Mouse (Mus musculus): ENCODE data around the gene Cat. TPM values are rescaled to one million over a fixed set of nuclear protein-coding genes. Genes with fewer than 3 reads are reported as not detected.

Gene Cat
- 112 and 117 TPM in 2 replicates for polyA plus RNA-seq (2014; fragmentation: Nextera tagmentation; extraction: Ambion mirVana)

DNA sequence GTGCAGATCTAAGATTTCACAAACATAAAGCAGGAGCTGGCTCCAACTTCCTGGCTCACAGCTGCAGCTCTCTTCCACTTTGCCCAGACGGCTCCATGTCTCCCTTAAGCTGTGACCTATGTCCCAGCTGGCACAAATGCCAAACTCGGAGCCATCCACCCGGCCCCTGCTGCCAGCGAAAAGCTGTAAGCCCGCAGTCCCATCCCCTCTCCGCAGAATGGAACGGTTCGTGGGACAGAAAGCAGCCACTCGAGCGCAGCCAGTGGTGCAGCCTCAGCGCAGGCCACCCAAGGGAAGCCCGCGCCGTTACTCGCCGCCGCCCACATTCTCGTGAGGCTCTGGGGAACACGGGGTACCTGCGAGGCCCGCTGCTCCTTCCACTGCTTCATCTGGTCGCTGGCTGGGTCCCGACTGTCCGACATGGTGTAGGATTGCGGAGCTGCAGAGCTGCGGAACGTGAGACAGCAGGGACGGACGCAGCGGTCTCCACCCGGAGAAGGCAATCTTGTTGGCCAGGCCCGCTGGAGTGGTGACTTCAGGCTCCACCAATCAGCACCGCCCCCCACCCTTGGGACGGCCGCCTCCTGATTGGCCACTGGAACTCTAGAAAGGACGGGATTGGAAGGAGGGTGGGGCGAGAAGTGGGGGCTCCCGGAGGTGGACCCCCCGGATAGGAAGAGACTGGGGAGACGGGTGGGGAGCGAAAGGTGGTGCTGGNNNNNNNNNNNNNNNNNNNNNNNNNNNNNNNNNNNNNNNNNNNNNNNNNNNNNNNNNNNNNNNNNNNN lies at the start of gene Cat:
Gene Cat (minus strand): TSS at position 544 of the 785 bp plus-strand sequence.
- Histone ChIP-seq H3K9ac (ENCODE audit: low read length) (peak within 1 kb of the TSS; percentile 76), H3K9me3 (ENCODE audit: control insufficient read depth, low read length) (no peaks in the 10 kb centered on the region), H3K4me2 (ENCODE audit: low read length) (peak within 1 kb of the TSS; percentile 86), H3K36me3 (ENCODE audit: control insufficient read depth, insufficient read depth, low read length) (no peaks in the 10 kb centered on the region), H3K4me3 (ENCODE audit: low read depth, low read length) (peak within 1 kb of the TSS; percentile 90), H3K27ac (ENCODE audit: low read depth) (peak within 1 kb of the TSS; percentile 95), H3K4me1 (replicated peaks; ENCODE audit: control insufficient read depth, insufficient read depth, low read length) (peaks cover 7% of the 10 kb centered on the region; the same call in 1 of the 2 replicates), H3K27me3 (replicated peaks; ENCODE audit: control insufficient read depth, insufficient read depth, low read length) (no peaks in the 10 kb centered on the region)
- DNase-seq (ENCODE audit: low spot score) (peak; percentile 97), ATAC-seq (replicated peaks; ENCODE audit: low FRiP score, low TSS enrichment, low read depth) (peak; percentile 99)
- under 1% methylated on average over 41 of the region's 41 CpGs for WGBS

DNA sequence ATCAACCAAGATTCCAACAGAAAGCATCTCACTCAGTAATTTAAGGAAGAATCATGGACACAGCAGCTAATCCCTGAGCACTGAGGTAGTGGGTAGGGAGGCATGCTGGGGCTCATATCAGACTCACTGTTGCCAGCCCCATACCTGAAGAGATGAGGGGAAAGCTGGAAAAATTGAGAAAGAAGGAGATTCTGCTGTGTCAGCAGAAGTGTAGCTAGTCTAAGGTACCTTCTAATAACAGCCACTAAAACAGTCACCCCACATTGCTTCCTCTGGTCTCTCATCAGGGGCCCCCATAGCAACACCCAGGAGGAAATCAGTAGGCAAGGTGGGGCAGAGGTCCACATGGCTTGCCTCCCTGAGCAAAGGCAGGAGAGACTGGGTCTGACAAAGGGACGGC lies 40.6 kb upstream of the Cat start:
- no peak overlapping the region for H3K4me3 ChIP-seq (ENCODE audit: low read depth, low read length)
- DNase-seq (ENCODE audit: low spot score), result no peak
- H3K36me3 ChIP-seq (ENCODE audit: control insufficient read depth, insufficient read depth, low read length), result no peaks in the 10 kb centered on the region
- no peaks in the 10 kb centered on the region for H3K9me3 ChIP-seq (ENCODE audit: control insufficient read depth, low read length)
- H3K4me1 ChIP-seq (replicated peaks; ENCODE audit: control insufficient read depth, insufficient read depth, low read length), result no peaks in the 10 kb centered on the region
- no peak overlapping the region for H3K27ac ChIP-seq (ENCODE audit: low read depth)
- 90% methylated on average over 1 of the region's 1 CpGs for WGBS
- ATAC-seq (replicated peaks; ENCODE audit: low FRiP score, low TSS enrichment, low read depth), result no peak
- no peak overlapping the region for H3K4me2 ChIP-seq (ENCODE audit: low read length)
- H3K9ac ChIP-seq (ENCODE audit: low read length), result no peak overlapping the region
- H3K27me3 ChIP-seq (replicated peaks; ENCODE audit: control insufficient read depth, insufficient read depth, low read length), result no peaks in the 10 kb centered on the region

GRCm38 (mm10) chr2:103516472-103516871 lies 31.5 kb upstream of the Cat start:
- no peak overlapping the region for H3K9ac ChIP-seq (ENCODE audit: low read length)
- no peaks in the 10 kb centered on the region for H3K4me1 ChIP-seq (replicated peaks; ENCODE audit: control insufficient read depth, insufficient read depth, low read length)
- ATAC-seq (replicated peaks; ENCODE audit: low FRiP score, low TSS enrichment, low read depth), result no peak
- H3K27me3 ChIP-seq (replicated peaks; ENCODE audit: control insufficient read depth, insufficient read depth, low read length), result no peaks in the 10 kb centered on the region
- WGBS, result 35% methylated on average over 1 of the region's 1 CpGs
- no peak overlapping the region for H3K27ac ChIP-seq (ENCODE audit: low read depth)
- no peaks in the 10 kb centered on the region for H3K9me3 ChIP-seq (ENCODE audit: control insufficient read depth, low read length)
- DNase-seq (ENCODE audit: low spot score), result no peak
- no peak overlapping the region for H3K4me3 ChIP-seq (ENCODE audit: low read depth, low read length)
- H3K4me2 ChIP-seq (ENCODE audit: low read length), result no peak overlapping the region
- H3K36me3 ChIP-seq (ENCODE audit: control insufficient read depth, insufficient read depth, low read length), result no peaks in the 10 kb centered on the region

- DNase-seq (ENCODE audit: low spot score) (no peak), ATAC-seq (replicated peaks; ENCODE audit: low FRiP score, low TSS enrichment, low read depth) (no peak)
- Histone ChIP-seq H3K4me3 (ENCODE audit: low read depth, low read length) (no peak overlapping the region), H3K36me3 (ENCODE audit: control insufficient read depth, insufficient read depth, low read length) (no peaks in the 10 kb centered on the region), H3K9ac (ENCODE audit: low read length) (no peak overlapping the region), H3K4me1 (replicated peaks; ENCODE audit: control insufficient read depth, insufficient read depth, low read length) (no peaks in the 10 kb centered on the region), H3K4me2 (ENCODE audit: low read length) (no peak overlapping the region), H3K27ac (ENCODE audit: low read depth) (no peak overlapping the region), H3K9me3 (ENCODE audit: control insufficient read depth, low read length) (no peaks in the 10 kb centered on the region), H3K27me3 (replicated peaks; ENCODE audit: control insufficient read depth, insufficient read depth, low read length) (no peaks in the 10 kb centered on the region)
- 75% methylated on average over 6 of the region's 6 CpGs for WGBS
Measured at GRCm38 (mm10) chr2:103515513-103516180, 30.7 kb upstream of the Cat start.

DNA sequence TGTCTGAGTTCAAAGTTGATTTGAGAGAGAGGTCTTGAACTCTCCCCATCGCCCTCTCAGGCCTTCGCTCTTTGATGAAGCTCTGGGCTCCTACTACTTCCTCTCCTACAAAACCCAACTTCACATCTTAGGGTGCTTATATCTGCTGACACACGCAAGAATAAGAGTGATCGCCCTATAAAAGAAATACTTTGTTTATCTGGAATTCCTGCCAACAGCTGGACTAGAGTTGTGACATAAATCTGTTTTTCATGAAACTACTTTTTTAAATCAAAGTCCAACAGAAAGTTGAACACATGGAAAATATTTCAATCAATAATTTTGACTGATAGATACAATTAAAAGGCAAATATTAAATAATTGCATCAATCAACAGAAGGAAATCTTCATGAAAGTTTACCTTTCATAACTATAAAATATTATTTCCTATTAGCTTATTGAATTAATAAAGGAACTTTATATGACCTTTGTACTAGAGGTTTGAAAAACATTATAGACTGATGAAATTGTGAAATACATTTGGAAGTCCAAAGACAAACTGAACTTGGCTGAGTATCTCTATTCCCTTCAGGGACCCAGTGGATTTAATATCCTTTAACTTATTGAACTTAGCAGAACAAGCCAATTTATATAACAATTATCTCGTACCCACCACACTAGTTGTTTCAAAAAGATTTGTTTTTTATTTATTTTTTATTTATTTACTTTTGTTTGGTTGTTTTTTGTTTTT lies 27.3 kb upstream of the Cat start:
- Histone ChIP-seq H3K9ac (ENCODE audit: low read length) (no peak overlapping the region), H3K4me1 (replicated peaks; ENCODE audit: control insufficient read depth, insufficient read depth, low read length) (no peaks in the 10 kb centered on the region), H3K36me3 (ENCODE audit: control insufficient read depth, insufficient read depth, low read length) (no peaks in the 10 kb centered on the region), H3K4me3 (ENCODE audit: low read depth, low read length) (no peak overlapping the region), H3K27ac (ENCODE audit: low read depth) (no peak overlapping the region), H3K27me3 (replicated peaks; ENCODE audit: control insufficient read depth, insufficient read depth, low read length) (no peaks in the 10 kb centered on the region), H3K9me3 (ENCODE audit: control insufficient read depth, low read length) (no peaks in the 10 kb centered on the region), H3K4me2 (ENCODE audit: low read length) (no peak overlapping the region)
- WGBS, result 80% methylated on average over 5 of the region's 5 CpGs
- DNase-seq (ENCODE audit: low spot score) (no peak), ATAC-seq (replicated peaks; ENCODE audit: low FRiP score, low TSS enrichment, low read depth) (no peak)

GRCm38 (mm10) chr2:103511631-103512030 lies 26.7 kb upstream of the Cat start:
- DNase-seq (ENCODE audit: low spot score) (no peak), ATAC-seq (replicated peaks; ENCODE audit: low FRiP score, low TSS enrichment, low read depth) (no peak)
- Histone ChIP-seq H3K9me3 (ENCODE audit: control insufficient read depth, low read length) (no peaks in the 10 kb centered on the region), H3K27ac (ENCODE audit: low read depth) (no peak overlapping the region), H3K4me3 (ENCODE audit: low read depth, low read length) (no peak overlapping the region), H3K4me2 (ENCODE audit: low read length) (no peak overlapping the region), H3K27me3 (replicated peaks; ENCODE audit: control insufficient read depth, insufficient read depth, low read length) (no peaks in the 10 kb centered on the region), H3K9ac (ENCODE audit: low read length) (no peak overlapping the region), H3K4me1 (replicated peaks; ENCODE audit: control insufficient read depth, insufficient read depth, low read length) (no peaks in the 10 kb centered on the region), H3K36me3 (ENCODE audit: control insufficient read depth, insufficient read depth, low read length) (no peaks in the 10 kb centered on the region)
- WGBS, result 88% methylated on average over 1 of the region's 1 CpGs

DNA sequence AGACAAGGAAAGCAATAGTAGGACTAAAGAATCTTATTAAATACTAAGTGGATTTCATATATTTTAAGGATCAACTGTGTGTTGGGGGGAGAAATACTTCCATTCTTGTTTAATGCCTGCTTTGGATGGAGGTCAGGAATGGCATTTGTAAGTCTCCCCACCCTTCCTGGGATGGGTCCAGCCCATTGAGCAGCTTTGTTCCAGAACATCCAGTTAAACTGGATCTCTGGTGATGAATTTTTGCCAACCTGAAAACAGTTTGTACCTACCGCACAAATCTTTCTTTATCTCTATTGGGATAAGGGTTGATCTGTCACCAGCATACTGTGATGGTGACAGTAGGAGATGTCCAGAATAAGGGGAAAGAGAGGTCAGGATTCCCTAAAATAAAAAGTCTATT lies 26.1 kb upstream of the Cat start:
- Histone ChIP-seq H3K36me3 (ENCODE audit: control insufficient read depth, insufficient read depth, low read length) (no peaks in the 10 kb centered on the region), H3K27ac (ENCODE audit: low read depth) (no peak overlapping the region), H3K27me3 (replicated peaks; ENCODE audit: control insufficient read depth, insufficient read depth, low read length) (no peaks in the 10 kb centered on the region), H3K4me2 (ENCODE audit: low read length) (no peak overlapping the region), H3K9ac (ENCODE audit: low read length) (no peak overlapping the region), H3K4me3 (ENCODE audit: low read depth, low read length) (no peak overlapping the region), H3K9me3 (ENCODE audit: control insufficient read depth, low read length) (no peaks in the 10 kb centered on the region), H3K4me1 (replicated peaks; ENCODE audit: control insufficient read depth, insufficient read depth, low read length) (no peaks in the 10 kb centered on the region)
- WGBS, result 98% methylated on average over 1 of the region's 1 CpGs
- DNase-seq (ENCODE audit: low spot score) (no peak), ATAC-seq (replicated peaks; ENCODE audit: low FRiP score, low TSS enrichment, low read depth) (no peak)

DNA sequence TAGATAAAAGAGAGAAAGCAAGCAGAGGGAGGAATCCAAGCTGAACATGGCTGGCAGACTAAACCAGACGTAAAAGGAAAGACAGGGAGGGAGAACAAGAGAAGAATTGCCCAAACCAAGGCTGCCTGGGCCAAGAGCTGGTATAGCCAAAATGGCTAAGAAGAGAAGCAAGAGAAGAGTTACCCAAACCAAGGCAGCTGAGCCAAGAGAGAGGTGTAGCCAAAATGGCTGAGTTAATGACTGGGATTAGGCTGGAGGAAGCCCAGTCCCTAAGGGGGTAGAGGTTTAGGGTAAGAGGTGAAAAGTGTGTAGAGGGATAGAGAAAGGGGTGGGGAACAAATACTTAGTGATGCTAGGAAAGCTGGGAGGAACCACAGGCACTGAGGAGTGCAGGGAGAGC lies 22.7 kb upstream of the Cat start:
- H3K36me3 ChIP-seq (ENCODE audit: control insufficient read depth, insufficient read depth, low read length), result no peaks in the 10 kb centered on the region
- H3K27me3 ChIP-seq (replicated peaks; ENCODE audit: control insufficient read depth, insufficient read depth, low read length), result no peaks in the 10 kb centered on the region
- DNase-seq (ENCODE audit: low spot score) (no peak), ATAC-seq (replicated peaks; ENCODE audit: low FRiP score, low TSS enrichment, low read depth) (no peak)
- 95% methylated on average over 1 of the region's 1 CpGs for WGBS
- no peak overlapping the region for H3K4me2 ChIP-seq (ENCODE audit: low read length)
- no peak overlapping the region for H3K4me3 ChIP-seq (ENCODE audit: low read depth, low read length)
- H3K4me1 ChIP-seq (replicated peaks; ENCODE audit: control insufficient read depth, insufficient read depth, low read length), result no peaks in the 10 kb centered on the region
- H3K27ac ChIP-seq (ENCODE audit: low read depth), result no peak overlapping the region
- H3K9ac ChIP-seq (ENCODE audit: low read length), result no peak overlapping the region
- H3K9me3 ChIP-seq (ENCODE audit: control insufficient read depth, low read length), result no peaks in the 10 kb centered on the region

Measured in intestine, embryonic 14.5 days (tissue).